Mouse (Mus musculus) midbrain, embryonic 13.5 days (tissue): ENCODE measurements at regions not wholly inside any gene's neighbourhood (a gene's known extent, or its start where the extent isn't known, plus 50 kb on each side); places are given as distances from the start of the nearest gene placed in this dataset.

Source experiments
- ATAC-seq: fragments of 200-750 bp; cut with Nextera tagmentation; 2 replicates; pipeline ENCODE4 v1.8.0; 2017; ENCODE audit warnings: mild to moderate bottlenecking, moderate TSS enrichment, moderate library complexity
- H3K27ac ChIP-seq: fragments of 300-500 bp; sonication (generic); 2 replicates; pipeline ENCODE4 v1.5.1; 2015; ENCODE audit warnings: inconsistent platforms, mild to moderate bottlenecking, moderate library complexity
- H3K27me3 ChIP-seq: fragments of 300-500 bp; sonication (generic); 2 replicates; pipeline ENCODE4 v1.6.1; 2015; ENCODE audit warnings: mild to moderate bottlenecking, inconsistent platforms
- H3K36me3 ChIP-seq: fragments of 300-500 bp; sonication (generic); 2 replicates; pipeline ENCODE4 v1.6.1; 2015; ENCODE audit warnings: mild to moderate bottlenecking, inconsistent platforms
- H3K4me1 ChIP-seq: fragments of 300-500 bp; sonication (generic); replicated peaks from 2 replicates; pipeline ENCODE4 v1.6.1; 2015; ENCODE audit warnings: inconsistent platforms
- H3K4me2 ChIP-seq: fragments of 300-500 bp; sonication (generic); replicated peaks from 2 replicates; pipeline ENCODE4 v1.6.1; 2015; ENCODE audit warnings: moderate library complexity, mild to moderate bottlenecking, inconsistent platforms
- H3K4me3 ChIP-seq: fragments of 300-500 bp; sonication (generic); replicated peaks from 2 replicates; pipeline ENCODE4 v1.5.1; 2015; ENCODE audit warnings: mild to moderate bottlenecking, inconsistent platforms
- H3K9ac ChIP-seq: fragments of 300-500 bp; sonication (generic); replicated peaks from 2 replicates; pipeline ENCODE4 v1.6.1; 2015; ENCODE audit warnings: mild to moderate bottlenecking, inconsistent platforms
- H3K9me3 ChIP-seq: fragments of 300-500 bp; sonication (generic); 2 replicates; pipeline ENCODE4 v1.6.1; 2016; ENCODE audit warnings: mild to moderate bottlenecking, inconsistent platforms
- WGBS: fragments of 180-500 bp; shearing (Covaris S2); methylation state at CpG from one replicate; pipeline ENCODE4 v1.1.7; 2015; 5-methylcytosine and 5-hydroxymethylcytosine counted together

- no peaks in the 10 kb centered on the region for H3K27me3 ChIP-seq
- 93% methylated on average over 2 of the region's 2 CpGs for WGBS
These were observed 116.5 kb upstream of the B3gat2 start for GRCm38 (mm10) chr1:23645093-23645492.

DNA sequence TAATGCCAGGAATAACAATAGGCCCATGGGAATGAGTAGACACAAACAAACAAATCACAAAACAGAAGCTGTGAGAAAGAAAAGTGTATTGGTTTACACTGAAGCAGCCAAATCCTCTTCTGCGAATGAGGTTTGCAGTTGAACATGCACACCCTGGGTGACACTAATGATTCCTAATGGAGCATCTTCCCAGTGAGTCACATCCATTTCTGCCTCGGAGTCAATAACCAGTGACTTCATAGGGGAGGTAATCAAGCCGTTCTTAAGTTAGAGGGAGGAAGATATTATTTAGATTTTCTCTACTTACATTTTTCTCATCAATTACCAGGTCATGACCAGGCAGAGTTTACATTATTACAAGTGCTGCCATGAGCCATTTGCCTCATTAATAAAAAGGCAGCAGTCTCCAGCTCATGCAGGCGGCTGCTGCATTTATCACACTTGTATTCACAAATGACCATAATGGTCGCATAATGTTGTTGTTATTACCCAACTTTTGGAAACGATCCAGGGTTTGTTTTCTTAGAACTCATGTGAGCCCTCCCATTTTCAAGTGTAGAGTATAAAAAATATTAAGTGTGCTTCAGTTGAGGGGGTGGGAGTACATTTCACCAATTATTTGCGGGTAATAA lies 112.6 kb upstream of the B3gat2 start:
- 84% methylated on average over 7 of the region's 7 CpGs for WGBS
- no peak overlapping the region for H3K4me3 ChIP-seq
- no peaks in the 10 kb centered on the region for H3K36me3 ChIP-seq
- no peak for ATAC-seq
- no peak overlapping the region for H3K9ac ChIP-seq
- H3K4me1 ChIP-seq, result no peaks in the 10 kb centered on the region
- no peak overlapping the region for H3K27ac ChIP-seq
- H3K9me3 ChIP-seq, result no peaks in the 10 kb centered on the region
- no peak overlapping the region for H3K4me2 ChIP-seq
- H3K27me3 ChIP-seq, result no peaks in the 10 kb centered on the region

More at GRCm38 (mm10) chr1:23645093-23645492, 116.5 kb upstream of the B3gat2 start:
- H3K36me3 ChIP-seq, result no peaks in the 10 kb centered on the region
- no peak overlapping the region for H3K27ac ChIP-seq
- ATAC-seq, result no peak
- H3K4me1 ChIP-seq, result no peaks in the 10 kb centered on the region
- no peak overlapping the region for H3K4me3 ChIP-seq
- no peak overlapping the region for H3K4me2 ChIP-seq
- H3K9me3 ChIP-seq, result no peaks in the 10 kb centered on the region
- no peak overlapping the region for H3K9ac ChIP-seq

- no peaks in the 10 kb centered on the region for H3K27me3 ChIP-seq
- no peaks in the 10 kb centered on the region for H3K9me3 ChIP-seq
- ATAC-seq, result no peak
- 77% methylated on average over 4 of the region's 4 CpGs for WGBS
- H3K9ac ChIP-seq, result no peak overlapping the region
- H3K4me3 ChIP-seq, result no peak overlapping the region
- H3K27ac ChIP-seq, result no peak overlapping the region
- no peaks in the 10 kb centered on the region for H3K36me3 ChIP-seq
- H3K4me1 ChIP-seq, result no peaks in the 10 kb centered on the region
- no peak overlapping the region for H3K4me2 ChIP-seq
These were observed 111.7 kb upstream of the B3gat2 start for GRCm38 (mm10) chr1:23649886-23650285.

DNA sequence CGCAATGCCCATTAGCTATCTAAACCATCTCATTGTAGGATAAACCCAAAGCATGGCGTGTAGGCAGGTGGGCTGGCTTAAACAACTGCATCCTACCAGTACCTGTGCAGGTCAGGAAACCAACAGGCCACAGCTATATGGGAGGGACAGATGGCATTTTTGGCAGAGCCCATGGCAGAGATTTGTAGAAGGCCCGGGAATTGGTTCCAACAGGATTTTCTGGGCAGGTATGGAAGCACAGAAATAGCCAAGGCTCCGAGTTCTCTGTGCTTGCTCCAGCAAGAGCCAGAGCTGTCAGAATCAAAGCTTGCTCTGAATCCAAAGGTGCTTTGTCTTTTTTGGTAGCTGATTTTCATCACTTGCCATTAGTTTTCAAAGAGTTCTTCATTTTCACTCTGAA lies 107.9 kb upstream of the B3gat2 start:
- H3K4me2 ChIP-seq, result no peak overlapping the region
- no peak overlapping the region for H3K27ac ChIP-seq
- ATAC-seq, result no peak
- H3K4me1 ChIP-seq, result 0 out of 2 replicates have a peak, but pooled peaks cover 14% of the 10 kb centered on the region
- no peaks in the 10 kb centered on the region for H3K9me3 ChIP-seq
- 90% methylated on average over 4 of the region's 4 CpGs for WGBS
- no peak overlapping the region for H3K9ac ChIP-seq
- no peaks in the 10 kb centered on the region for H3K27me3 ChIP-seq
- no peak overlapping the region for H3K4me3 ChIP-seq
- no peaks in the 10 kb centered on the region for H3K36me3 ChIP-seq

DNA sequence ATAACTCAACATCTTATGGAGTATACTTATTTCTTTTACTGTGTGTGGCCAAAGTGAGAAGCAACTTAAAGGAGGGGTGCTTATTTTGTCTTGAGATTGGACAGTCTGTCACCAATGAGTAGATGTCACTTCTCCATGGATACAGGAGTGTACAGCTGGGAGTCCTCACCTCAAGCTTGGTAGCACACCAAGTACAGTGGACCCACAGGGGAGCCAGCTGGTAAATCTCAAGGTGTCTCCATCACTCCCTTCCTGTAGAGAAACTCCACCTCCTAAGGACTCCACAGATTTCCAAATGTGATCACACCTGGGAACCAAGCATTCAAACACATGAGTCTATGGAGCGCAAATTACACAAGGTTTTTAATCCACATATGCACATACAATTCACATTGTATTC lies 105.8 kb upstream of the B3gat2 start:
- peak overlapping the region; percentile 53 for H3K27ac ChIP-seq
- no peaks in the 10 kb centered on the region for H3K27me3 ChIP-seq
- 0 out of 2 replicates have a peak, but pooled peaks have one; percentile 16 for ATAC-seq
- WGBS, result 97% methylated on average over 1 of the region's 1 CpGs
- H3K4me3 ChIP-seq, result no peak overlapping the region
- 0 out of 2 replicates have a peak, but pooled peaks cover 14% of the 10 kb centered on the region for H3K4me1 ChIP-seq
- H3K9ac ChIP-seq, result no peak overlapping the region
- no peaks in the 10 kb centered on the region for H3K9me3 ChIP-seq
- H3K4me2 ChIP-seq, result peak overlapping the region; percentile 45
- H3K36me3 ChIP-seq, result no peaks in the 10 kb centered on the region

GRCm38 (mm10) chr1:23656302-23656701 lies 105.3 kb upstream of the B3gat2 start:
- Histone ChIP-seq H3K4me1 (0 out of 2 replicates have a peak, but pooled peaks cover 14% of the 10 kb centered on the region), H3K9me3 (no peaks in the 10 kb centered on the region), H3K27ac (peak overlapping the region; percentile 70), H3K4me2 (peak overlapping the region; percentile 45), H3K9ac (no peak overlapping the region), H3K4me3 (0 out of 2 replicates have a peak overlapping the region, but pooled peaks have one; percentile 11), H3K27me3 (no peaks in the 10 kb centered on the region), H3K36me3 (no peaks in the 10 kb centered on the region)
- WGBS, result 18% methylated on average over 12 of the region's 12 CpGs
- ATAC-seq, result peak; percentile 75

GRCm38 (mm10) chr1:23656718-23657117 lies 104.8 kb upstream of the B3gat2 start:
- Histone ChIP-seq H3K9me3 (no peaks in the 10 kb centered on the region), H3K9ac (no peak overlapping the region), H3K4me1 (0 out of 2 replicates have a peak, but pooled peaks cover 14% of the 10 kb centered on the region), H3K36me3 (no peaks in the 10 kb centered on the region), H3K4me2 (peak overlapping the region; percentile 45), H3K27me3 (no peaks in the 10 kb centered on the region), H3K27ac (peak overlapping the region; percentile 70), H3K4me3 (0 out of 2 replicates have a peak overlapping the region, but pooled peaks have one; percentile 11)
- 0 out of 2 replicates have a peak, but pooled peaks have one; percentile 3 for ATAC-seq
- WGBS, result 51% methylated on average over 8 of the region's 8 CpGs

DNA sequence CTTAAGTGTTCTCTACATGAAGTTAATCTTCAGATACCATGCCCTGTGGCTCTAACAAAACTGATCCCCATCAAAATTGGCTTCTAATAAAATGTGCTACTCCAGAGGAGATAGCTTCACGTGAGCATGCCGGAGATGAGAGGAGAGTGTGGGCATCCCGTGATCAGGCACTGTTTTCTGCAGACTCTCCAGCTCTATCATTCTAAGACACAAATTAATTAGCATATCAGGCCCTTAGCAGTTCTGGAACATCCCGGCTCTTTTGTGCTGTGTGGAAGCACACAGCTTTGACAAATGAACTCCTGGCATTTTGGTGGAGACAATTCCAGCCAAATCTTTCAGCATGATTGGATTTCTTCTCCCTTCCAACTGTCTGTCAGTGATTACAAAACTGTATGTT lies 91.0 kb upstream of the B3gat2 start:
- Histone ChIP-seq H3K4me2 (no peak overlapping the region), H3K9ac (no peak overlapping the region), H3K9me3 (no peaks in the 10 kb centered on the region), H3K36me3 (no peaks in the 10 kb centered on the region), H3K27me3 (no peaks in the 10 kb centered on the region), H3K4me1 (no peaks in the 10 kb centered on the region), H3K4me3 (no peak overlapping the region), H3K27ac (no peak overlapping the region)
- no peak for ATAC-seq
- WGBS, result 73% methylated on average over 4 of the region's 4 CpGs

- no peaks in the 10 kb centered on the region for H3K27me3 ChIP-seq
- H3K4me3 ChIP-seq, result no peak overlapping the region
- H3K4me1 ChIP-seq, result no peaks in the 10 kb centered on the region
- no peak overlapping the region for H3K9ac ChIP-seq
- H3K4me2 ChIP-seq, result no peak overlapping the region
- peak; percentile 53; the same call in 1 of the 2 replicates for ATAC-seq
- no peaks in the 10 kb centered on the region for H3K36me3 ChIP-seq
- WGBS, result 92% methylated on average over 6 of the region's 6 CpGs
- H3K9me3 ChIP-seq, result no peaks in the 10 kb centered on the region
- no peak overlapping the region for H3K27ac ChIP-seq
These were observed 87.2 kb upstream of the B3gat2 start for GRCm38 (mm10) chr1:23674357-23674756.

GRCm38 (mm10) chr1:23676301-23676700 lies 85.3 kb upstream of the B3gat2 start:
- no peak overlapping the region for H3K4me2 ChIP-seq
- no peak overlapping the region for H3K9ac ChIP-seq
- ATAC-seq, result no peak
- 84% methylated on average over 2 of the region's 2 CpGs for WGBS
- H3K4me1 ChIP-seq, result no peaks in the 10 kb centered on the region
- H3K4me3 ChIP-seq, result no peak overlapping the region
- H3K27ac ChIP-seq, result no peak overlapping the region
- no peaks in the 10 kb centered on the region for H3K27me3 ChIP-seq
- H3K9me3 ChIP-seq, result no peaks in the 10 kb centered on the region
- H3K36me3 ChIP-seq, result no peaks in the 10 kb centered on the region

DNA sequence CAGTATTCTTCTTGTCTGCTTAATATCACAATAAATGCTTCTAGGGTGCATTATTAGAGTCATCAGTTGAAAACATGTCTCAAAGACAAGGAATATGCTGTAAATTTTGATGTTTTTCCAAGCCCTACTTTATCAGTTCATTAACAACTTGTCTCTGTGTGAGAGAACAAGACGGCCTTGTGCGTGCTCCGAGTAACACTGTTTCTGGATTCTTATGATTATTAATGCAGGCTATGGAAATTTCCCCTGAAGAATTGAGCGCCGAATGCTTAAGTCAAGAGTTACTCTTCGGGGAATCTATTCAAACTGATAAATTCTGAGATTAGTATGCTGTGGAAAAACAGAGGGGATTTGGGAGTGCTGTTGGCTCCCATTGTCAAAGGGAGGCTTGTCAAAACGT lies 72.2 kb upstream of the B3gat2 start:
- no peak overlapping the region for H3K4me2 ChIP-seq
- no peak for ATAC-seq
- 43% methylated on average over 7 of the region's 7 CpGs for WGBS

GRCm38 (mm10) chr1:23705489-23705888 lies 56.1 kb upstream of the B3gat2 start:
- Histone ChIP-seq H3K4me1 (peaks cover 12% of the 10 kb centered on the region), H3K4me2 (no peak overlapping the region), H3K27me3 (no peaks in the 10 kb centered on the region), H3K36me3 (no peaks in the 10 kb centered on the region), H3K27ac (no peak overlapping the region), H3K9me3 (no peaks in the 10 kb centered on the region), H3K9ac (no peak overlapping the region), H3K4me3 (no peak overlapping the region)
- WGBS, result 20% methylated on average over 6 of the region's 6 CpGs
- ATAC-seq, result peak; percentile 88

More for the DNA sequence above, 72.2 kb upstream of the B3gat2 start:
- Histone ChIP-seq H3K4me3 (no peak overlapping the region), H3K9me3 (no peaks in the 10 kb centered on the region), H3K9ac (no peak overlapping the region), H3K27ac (no peak overlapping the region), H3K27me3 (no peaks in the 10 kb centered on the region), H3K36me3 (no peaks in the 10 kb centered on the region), H3K4me1 (no peaks in the 10 kb centered on the region)

DNA sequence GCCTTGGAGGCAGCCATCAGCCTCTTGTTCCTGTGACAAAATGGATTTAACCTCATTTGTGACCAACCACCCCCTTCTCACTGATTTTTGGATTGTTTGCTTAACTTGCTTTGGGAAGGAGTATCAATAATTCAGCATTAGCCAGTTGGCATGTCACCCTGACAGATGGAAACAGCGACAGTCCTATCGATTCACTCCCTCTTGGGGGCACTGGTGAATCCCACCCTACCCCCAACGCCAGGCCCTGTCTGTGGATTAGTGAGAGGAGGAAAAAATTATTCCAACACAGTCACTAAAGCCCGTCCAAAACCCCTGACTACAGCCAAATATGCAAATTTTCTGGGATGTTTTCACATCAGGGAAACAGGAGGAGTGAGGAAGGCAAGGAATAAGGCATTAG lies 55.1 kb upstream of the B3gat2 start:
- H3K4me1 ChIP-seq, result peaks cover 12% of the 10 kb centered on the region
- no peak overlapping the region for H3K9ac ChIP-seq
- H3K9me3 ChIP-seq, result no peaks in the 10 kb centered on the region
- no peaks in the 10 kb centered on the region for H3K27me3 ChIP-seq
- no peak overlapping the region for H3K27ac ChIP-seq
- 24% methylated on average over 4 of the region's 4 CpGs for WGBS
- H3K4me2 ChIP-seq, result no peak overlapping the region
- no peak overlapping the region for H3K4me3 ChIP-seq
- no peaks in the 10 kb centered on the region for H3K36me3 ChIP-seq
- ATAC-seq, result 0 out of 2 replicates have a peak, but pooled peaks have one; percentile 56
